In the genomic region with DNA sequence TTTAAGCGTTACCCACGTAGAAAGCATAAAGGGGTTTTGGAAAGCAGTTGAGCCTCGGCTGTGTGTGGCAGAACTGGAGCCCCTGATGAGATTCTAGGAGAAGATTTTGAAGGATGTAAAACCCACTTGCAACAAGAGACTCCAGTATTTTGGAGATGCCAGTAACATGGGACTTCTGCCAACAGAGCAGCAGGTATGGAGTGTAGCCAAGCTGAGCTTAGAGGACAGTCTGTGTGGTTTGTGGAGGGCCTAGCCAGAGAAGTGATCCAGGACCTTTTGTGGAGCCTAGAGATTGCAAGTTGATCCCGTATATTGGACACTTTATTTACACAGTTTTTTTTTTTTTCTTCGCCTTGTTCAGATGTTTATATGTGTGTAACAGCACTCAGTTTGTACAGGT, we compare ENCODE assay signal across 13 mouse cellular contexts.
A peak's percentile ranks its signal among the peaks of the same experiment; 100 is the strongest.
DNase-seq lines count a peak whose midpoint lies in the region; ATAC-seq and TF ChIP-seq lines count a peak whose summit lies in the region.
"Had no signal": no experiment of that assay in that cellular context is flagged by ENCODE, and none has a peak within 500 bp of the region (broad histone marks: within the 10 kb centered on the region; RNA-seq: fewer than 3 reads in every experiment).

No protein-coding gene starts in this region.

- no peaks in the 10 kb centered on the region for H3K4me1 ChIP-seq in hindbrain, embryonic 14.5 days (replicated peaks; ENCODE audit: control insufficient read depth, insufficient read depth, low read length)
- no peaks in the 10 kb centered on the region for H3K4me1 ChIP-seq in hindbrain, embryonic 13.5 days (replicated peaks)
- H3K4me1 ChIP-seq in midbrain, postnatal 0 days (ENCODE audit: insufficient read depth, low read length): no peaks in the 10 kb centered on the region
- H3K4me1 ChIP-seq in midbrain, embryonic 11.5 days (ENCODE audit: control insufficient read depth, insufficient read depth, low read length): no peaks in the 10 kb centered on the region
- H3K4me1 ChIP-seq: midbrain, embryonic 12.5 days; neural tube, embryonic 15.5 days had no signal

- H3K4me3 ChIP-seq in hindbrain, embryonic 14.5 days (replicated peaks; ENCODE audit: low read length): no peak overlapping the region
- H3K4me3 ChIP-seq in hindbrain, embryonic 13.5 days: no peak overlapping the region
- H3K4me3 ChIP-seq in midbrain, postnatal 0 days (ENCODE audit: low read depth, low read length): no peak overlapping the region
- H3K4me3 ChIP-seq in midbrain, embryonic 11.5 days (ENCODE audit: low read depth, low read length): no peak overlapping the region
- H3K4me3 ChIP-seq: midbrain, embryonic 12.5 days; neural tube, embryonic 15.5 days had no signal

- H3K9me3 ChIP-seq in hindbrain, embryonic 14.5 days (ENCODE audit: control insufficient read depth, low read length): peaks cover 5% of the 10 kb centered on the region; the same call in 1 of the 2 replicates
- H3K9me3 ChIP-seq in hindbrain, embryonic 13.5 days: peaks cover 6% of the 10 kb centered on the region; the same call in 1 of the 2 replicates
- H3K9me3 ChIP-seq in midbrain, postnatal 0 days (ENCODE audit: low read length): no peaks in the 10 kb centered on the region
- H3K9me3 ChIP-seq in midbrain, embryonic 11.5 days (ENCODE audit: control insufficient read depth, low read length): no peaks in the 10 kb centered on the region
- H3K9me3 ChIP-seq: neural tube, embryonic 15.5 days had no signal

- no peak for TF ChIP-seq CTCF in midbrain, postnatal 0 days (IDR thresholded peaks at IDR 0.05)

- no peak overlapping the region for H3K4me2 ChIP-seq in hindbrain, embryonic 14.5 days (replicated peaks)
- H3K4me2 ChIP-seq in hindbrain, embryonic 13.5 days: no peak overlapping the region
- H3K4me2 ChIP-seq in midbrain, postnatal 0 days (ENCODE audit: low read depth, low read length, poor library complexity, severe bottlenecking): no peak overlapping the region
- H3K4me2 ChIP-seq in midbrain, embryonic 11.5 days: no peak overlapping the region
- H3K4me2 ChIP-seq: midbrain, embryonic 12.5 days; neural tube, embryonic 15.5 days had no signal

- H3K27me3 ChIP-seq in hindbrain, embryonic 14.5 days (ENCODE audit: control insufficient read depth, insufficient read depth, low read length): no peaks in the 10 kb centered on the region
- H3K27me3 ChIP-seq in hindbrain, embryonic 13.5 days: no peaks in the 10 kb centered on the region
- H3K27me3 ChIP-seq in midbrain, postnatal 0 days (ENCODE audit: insufficient read depth, low read length): no peaks in the 10 kb centered on the region
- no peaks in the 10 kb centered on the region for H3K27me3 ChIP-seq in midbrain, embryonic 11.5 days (ENCODE audit: control insufficient read depth, insufficient read depth, low read length)
- H3K27me3 ChIP-seq: midbrain, embryonic 12.5 days; neural tube, embryonic 15.5 days had no signal

- no peak for ATAC-seq in hindbrain, embryonic 14.5 days (ENCODE audit: low FRiP score)
- no peak for ATAC-seq in hindbrain, embryonic 13.5 days (ENCODE audit: low FRiP score)
- ATAC-seq in midbrain, postnatal 0 days (ENCODE audit: low FRiP score): 0 out of 2 replicates have a peak, but pooled peaks have one; percentile 60
- no peak for ATAC-seq in midbrain, embryonic 11.5 days (ENCODE audit: low FRiP score)
- ATAC-seq: CD4-positive, CD25-positive, alpha-beta regulatory T cell, adult 4 months had no signal

- H3K27ac ChIP-seq in hindbrain, embryonic 14.5 days: no peak overlapping the region
- H3K27ac ChIP-seq in hindbrain, embryonic 13.5 days: no peak overlapping the region
- no peak overlapping the region for H3K27ac ChIP-seq in midbrain, postnatal 0 days (ENCODE audit: low read depth, low read length)
- H3K27ac ChIP-seq in midbrain, embryonic 11.5 days (ENCODE audit: low read depth, low read length): no peak overlapping the region
- H3K27ac ChIP-seq: midbrain, embryonic 12.5 days; neural tube, embryonic 15.5 days had no signal

- no peaks in the 10 kb centered on the region for H3K36me3 ChIP-seq in hindbrain, embryonic 14.5 days (replicated peaks; ENCODE audit: control insufficient read depth, insufficient read depth)
- H3K36me3 ChIP-seq in hindbrain, embryonic 13.5 days: no peaks in the 10 kb centered on the region
- H3K36me3 ChIP-seq in midbrain, postnatal 0 days (ENCODE audit: insufficient read depth, low read length): no peaks in the 10 kb centered on the region
- no peaks in the 10 kb centered on the region for H3K36me3 ChIP-seq in midbrain, embryonic 11.5 days (ENCODE audit: control insufficient read depth, insufficient read depth, low read length)
- H3K36me3 ChIP-seq: midbrain, embryonic 12.5 days; neural tube, embryonic 15.5 days had no signal

- no peak overlapping the region for H3K9ac ChIP-seq in hindbrain, embryonic 14.5 days
- no peak overlapping the region for H3K9ac ChIP-seq in hindbrain, embryonic 13.5 days
- H3K9ac ChIP-seq in midbrain, postnatal 0 days (replicated peaks; ENCODE audit: low read length, poor library complexity, severe bottlenecking): no peak overlapping the region
- H3K9ac ChIP-seq in midbrain, embryonic 11.5 days (ENCODE audit: low read length): no peak overlapping the region
- H3K9ac ChIP-seq: midbrain, embryonic 12.5 days; neural tube, embryonic 15.5 days had no signal

- peak; percentile 64 for DNase-seq in hindbrain, embryonic 14.5 days (ENCODE audit: low spot score)
- DNase-seq in midbrain, postnatal 0 days (ENCODE audit: low spot score): peak; percentile 82
- DNase-seq in midbrain, embryonic 11.5 days (ENCODE audit: low spot score, missing footprints): no peak
- peak; percentile 88 to 93 for DNase-seq in cerebellum, adult 18-20 months
- DNase-seq in layer of hippocampus, postnatal 14 days (ENCODE audit: low spot score in 2 of 2): peak; percentile 23 to 57
- no peak for DNase-seq in embryo, embryonic 10 days (ENCODE audit: low spot score)
- DNase-seq: kidney, adult 9 months; lung, adult 2 months; spleen, adult 18-20 months had no signal

- 73% methylated on average over 5 of the region's 5 CpGs for WGBS in hindbrain, embryonic 14.5 days
- WGBS in hindbrain, embryonic 13.5 days: 87% methylated on average over 5 of the region's 5 CpGs
- 67% methylated on average over 5 of the region's 5 CpGs for WGBS in midbrain, postnatal 0 days
- WGBS in midbrain, embryonic 11.5 days: 89% methylated on average over 5 of the region's 5 CpGs

Comparison
In these comparisons a context has a peak if more than half of its experiments do, and no peak if none do; other contexts are left out.
1. DNase-seq: peak in hindbrain, embryonic 14.5 days (single experiment), midbrain, postnatal 0 days (single experiment), cerebellum, adult 18-20 months (2 of 2) and layer of hippocampus, postnatal 14 days (2 of 2); none in midbrain, embryonic 11.5 days (single experiment) and embryo, embryonic 10 days (single experiment).